Mouse (Mus musculus) ES-E14 (cell line): ENCODE results near the gene Tac2.

Experiments used
- CHD2 ChIP-seq: IDR thresholded peaks from 2 replicates; pipeline ENCODE4 v1.6.1; 2014; ENCODE audit warnings: mild to moderate bottlenecking, low read depth, low read length, inconsistent platforms
- HCFC1 ChIP-seq: IDR thresholded peaks from 2 replicates; pipeline ENCODE4 v1.6.1; 2012; ENCODE audit warnings: low read length, inconsistent platforms, borderline replicate concordance; ENCODE audit not compliant: insufficient read depth
- MAFK ChIP-seq: IDR thresholded peaks from 2 replicates; pipeline ENCODE4 v1.6.1; 2014; ENCODE audit warnings: mild to moderate bottlenecking, low read depth, low read length, inconsistent platforms; ENCODE audit not compliant: insufficient read depth
- ZC3H11A ChIP-seq: IDR thresholded peaks from 2 replicates; pipeline ENCODE4 v1.6.1; 2012; ENCODE audit warnings: low read depth, mild to moderate bottlenecking, inconsistent platforms, low read length, borderline replicate concordance

- no peak for TF ChIP-seq ZC3H11A
- no peak for TF ChIP-seq HCFC1
- TF ChIP-seq MAFK = no peak
- TF ChIP-seq CHD2 = no peak
Measured at GRCm38 (mm10) chr10:127705783-127706182, 18.5 kb upstream of the Tac2 start.
